Comparison of ENCODE assay signal across 20 mouse cellular contexts in genomic region chr7:125872874-125873273, GRCm38 (mm10).
"Had no signal": no experiment of that assay in that cellular context is flagged by ENCODE, and none has a peak within 500 bp of the region (broad histone marks: within the 10 kb centered on the region; RNA-seq: fewer than 3 reads in every experiment).

No protein-coding gene starts in this region.

- H3K9me3 ChIP-seq: forebrain, embryonic 15.5 days; heart, embryonic 13.5 days; heart, embryonic 15.5 days; kidney, embryonic 15.5 days; limb, embryonic 10.5 days; limb, embryonic 12.5 days had no signal

- H3K27me3 ChIP-seq: forebrain, embryonic 15.5 days; heart, embryonic 13.5 days; heart, embryonic 15.5 days; kidney, embryonic 15.5 days; limb, embryonic 12.5 days had no signal

- H3K27ac ChIP-seq: heart, adult 2 months; heart, embryonic 13.5 days; kidney, postnatal 0 days had no signal

- H3K9ac ChIP-seq: forebrain, embryonic 15.5 days; forebrain, postnatal 0 days; heart, embryonic 13.5 days; heart, embryonic 15.5 days; hindbrain, embryonic 14.5 days; kidney, embryonic 15.5 days; limb, embryonic 12.5 days had no signal

- ATAC-seq: forebrain, postnatal 0 days; hindbrain, embryonic 16.5 days had no signal

- H3K4me3 ChIP-seq: forebrain, embryonic 15.5 days; heart, adult 2 months; heart, embryonic 13.5 days; heart, embryonic 15.5 days; kidney, embryonic 15.5 days; limb, embryonic 10.5 days; limb, embryonic 12.5 days had no signal

- H3K4me2 ChIP-seq: forebrain, embryonic 15.5 days; heart, embryonic 11.5 days; heart, embryonic 13.5 days; heart, embryonic 15.5 days; hindbrain, embryonic 14.5 days; kidney, embryonic 15.5 days; limb, embryonic 12.5 days had no signal

- H3K36me3 ChIP-seq: kidney, embryonic 15.5 days had no signal

- DNase-seq: forebrain, postnatal 0 days; gastrocnemius, postnatal 14 days; gastrocnemius, postnatal 36 days; heart, adult 11 months; heart, adult 2 months; heart, postnatal 14 days; heart, postnatal 36 days; kidney, adult 11 months; layer of hippocampus, adult 9-11 months; layer of hippocampus, postnatal 36 days had no signal
